Mouse (Mus musculus): ENCODE measurements around the gene Gabrr3. TPM values are rescaled to one million over a fixed set of nuclear protein-coding genes. Genes with fewer than 3 reads are reported as not detected.

Gabrr3 gene
- polyA plus RNA-seq (2016; fragmentation: Nextera tagmentation; extraction: Ambion mirVana) = not detected in 2 replicates

GRCm38 (mm10) chr16:59407032-59407431, at the start of gene Gabrr3:
TSS of gene Gabrr3 (plus strand) at chr16:59407332.
- Histone ChIP-seq H3K27me3 (ENCODE audit: insufficient read depth, poor library complexity, severe bottlenecking) (no peaks in the 10 kb centered on the region), H3K4me1 (no peaks in the 10 kb centered on the region), H3K36me3 (no peaks in the 10 kb centered on the region), H3K9me3 (no peaks in the 10 kb centered on the region), H3K4me3 (no peak within 1 kb of the TSS), H3K27ac (no peak within 1 kb of the TSS)
- no peak for DNase-seq (ENCODE audit: low spot score)
- WGBS = 69% methylated on average over 5 of the region's 5 CpGs

DNA sequence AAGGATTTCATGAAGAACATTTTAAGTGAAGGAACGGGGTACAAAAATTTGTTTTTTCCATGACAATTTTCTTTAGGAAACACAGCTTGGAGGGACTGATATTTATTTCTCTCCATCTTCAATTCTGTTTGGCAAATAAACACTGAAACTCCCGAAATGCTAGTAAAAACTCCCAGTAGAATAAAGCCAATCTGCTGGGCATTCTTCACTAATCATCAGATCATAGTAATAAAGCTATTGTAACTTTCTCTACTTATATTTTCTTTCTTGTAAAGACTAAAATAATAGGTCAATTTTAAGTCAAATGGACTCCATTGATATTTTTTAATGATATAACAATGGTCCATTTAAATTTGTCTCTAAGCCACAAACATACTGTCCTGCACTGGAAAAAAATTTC, 43.2 kb upstream of the Gabrr3 start, which contains the start of gene Olfr209:
TSS of gene Olfr209 (minus strand) at position 101 of the 400 bp plus-strand sequence.
- no peaks in the 10 kb centered on the region for H3K27me3 ChIP-seq (ENCODE audit: insufficient read depth, poor library complexity, severe bottlenecking)
- no peak within 1 kb of the TSS for H3K27ac ChIP-seq
- no peaks in the 10 kb centered on the region for H3K4me1 ChIP-seq
- no peaks in the 10 kb centered on the region for H3K36me3 ChIP-seq
- no peak within 1 kb of the TSS for H3K4me3 ChIP-seq
- H3K9me3 ChIP-seq = no peaks in the 10 kb centered on the region
- 66% methylated on average over 2 of the region's 2 CpGs for WGBS
- no peak for DNase-seq (ENCODE audit: low spot score)

DNA sequence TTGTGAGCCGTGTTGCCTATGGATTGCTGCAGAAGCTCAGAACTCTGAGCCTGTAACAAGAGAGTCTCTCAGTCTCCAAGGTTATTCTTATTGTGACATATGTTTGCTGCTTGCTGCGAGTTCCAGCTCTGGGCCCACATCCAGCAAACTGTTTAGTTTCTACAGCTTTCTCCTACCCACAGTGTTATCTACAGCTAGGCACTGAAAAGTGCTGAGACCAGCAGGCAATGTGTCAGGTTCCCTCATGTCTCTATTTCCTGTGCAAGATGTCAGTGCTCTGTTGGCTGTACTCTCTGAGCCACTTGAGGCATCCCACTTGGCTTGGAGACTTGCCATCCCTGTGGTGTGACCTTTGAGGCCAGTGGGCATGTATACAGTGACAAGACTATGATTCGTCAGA, 13.8 kb upstream of the Gabrr3 start:
- H3K4me3 ChIP-seq = no peak overlapping the region
- DNase-seq (ENCODE audit: low spot score) = no peak
- no peaks in the 10 kb centered on the region for H3K9me3 ChIP-seq
- H3K4me1 ChIP-seq = no peaks in the 10 kb centered on the region
- H3K27me3 ChIP-seq (ENCODE audit: insufficient read depth, poor library complexity, severe bottlenecking) = no peaks in the 10 kb centered on the region
- 64% methylated on average over 3 of the region's 3 CpGs for WGBS
- H3K36me3 ChIP-seq = no peaks in the 10 kb centered on the region
- H3K27ac ChIP-seq = no peak overlapping the region

- Histone ChIP-seq H3K4me1 (no peaks in the 10 kb centered on the region), H3K9me3 (no peaks in the 10 kb centered on the region), H3K27ac (no peak overlapping the region), H3K27me3 (ENCODE audit: insufficient read depth, poor library complexity, severe bottlenecking) (no peaks in the 10 kb centered on the region), H3K36me3 (no peaks in the 10 kb centered on the region), H3K4me3 (no peak overlapping the region)
- 74% methylated on average over 7 of the region's 7 CpGs for WGBS
- no peak for DNase-seq (ENCODE audit: low spot score)
Observed at GRCm38 (mm10) chr16:59401102-59401501, 6.0 kb upstream of the Gabrr3 start.

GRCm38 (mm10) chr16:59401985-59402384, 5.1 kb upstream of the Gabrr3 start:
- 65% methylated on average over 4 of the region's 4 CpGs for WGBS
- DNase-seq (ENCODE audit: low spot score) = no peak
- no peaks in the 10 kb centered on the region for H3K4me1 ChIP-seq
- no peaks in the 10 kb centered on the region for H3K9me3 ChIP-seq
- no peaks in the 10 kb centered on the region for H3K27me3 ChIP-seq (ENCODE audit: insufficient read depth, poor library complexity, severe bottlenecking)
- H3K27ac ChIP-seq = no peak overlapping the region
- no peak overlapping the region for H3K4me3 ChIP-seq
- no peaks in the 10 kb centered on the region for H3K36me3 ChIP-seq

GRCm38 (mm10) chr16:59403684-59404083, 3.4 kb upstream of the Gabrr3 start:
- no peaks in the 10 kb centered on the region for H3K4me1 ChIP-seq
- 15% methylated on average over 4 of the region's 4 CpGs for WGBS
- H3K9me3 ChIP-seq = no peaks in the 10 kb centered on the region
- DNase-seq (ENCODE audit: low spot score) = peak; percentile 70
- H3K36me3 ChIP-seq = no peaks in the 10 kb centered on the region
- no peak overlapping the region for H3K4me3 ChIP-seq
- H3K27ac ChIP-seq = no peak overlapping the region
- no peaks in the 10 kb centered on the region for H3K27me3 ChIP-seq (ENCODE audit: insufficient read depth, poor library complexity, severe bottlenecking)

GRCm38 (mm10) chr16:59404798-59405197, 2.3 kb upstream of the Gabrr3 start:
- Histone ChIP-seq H3K4me3 (no peak overlapping the region), H3K9me3 (no peaks in the 10 kb centered on the region), H3K4me1 (no peaks in the 10 kb centered on the region), H3K27me3 (ENCODE audit: insufficient read depth, poor library complexity, severe bottlenecking) (no peaks in the 10 kb centered on the region), H3K36me3 (no peaks in the 10 kb centered on the region), H3K27ac (no peak overlapping the region)
- 72% methylated on average over 9 of the region's 9 CpGs for WGBS
- peak; percentile 54 for DNase-seq (ENCODE audit: low spot score)

- H3K4me1 ChIP-seq = no peaks in the 10 kb centered on the region
- WGBS = 86% methylated on average over 15 of the region's 15 CpGs
- no peaks in the 10 kb centered on the region for H3K36me3 ChIP-seq
- no peaks in the 10 kb centered on the region for H3K9me3 ChIP-seq
- DNase-seq (ENCODE audit: low spot score) = peak; percentile 67
- H3K27me3 ChIP-seq (ENCODE audit: insufficient read depth, poor library complexity, severe bottlenecking) = no peaks in the 10 kb centered on the region
- H3K4me3 ChIP-seq = no peak overlapping the region
- H3K27ac ChIP-seq = no peak overlapping the region
Observed at GRCm38 (mm10) chr16:59409341-59409748, 2.2 kb downstream of the Gabrr3 start.

DNA sequence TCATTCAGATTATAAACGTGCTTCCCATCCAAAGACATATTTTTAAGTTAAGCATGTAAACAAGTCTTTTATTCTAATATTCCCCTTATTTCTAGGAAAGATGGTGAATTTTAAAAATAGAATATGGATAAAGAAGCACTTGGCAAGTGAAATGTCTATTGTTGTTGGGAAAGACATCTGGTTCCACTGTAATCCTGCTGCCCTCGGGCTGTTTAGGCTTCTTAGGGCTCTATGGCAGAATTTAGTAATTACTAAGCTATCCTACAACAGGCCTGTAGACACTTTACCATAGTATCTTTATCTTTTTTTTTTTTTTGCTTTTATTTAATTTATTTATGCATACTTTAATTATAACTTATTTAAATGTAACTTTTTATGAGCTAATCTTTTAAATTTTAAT, 2.7 kb downstream of the Gabrr3 start:
- WGBS = 70% methylated on average over 2 of the region's 2 CpGs
- Histone ChIP-seq H3K9me3 (no peaks in the 10 kb centered on the region), H3K4me3 (no peak overlapping the region), H3K27me3 (ENCODE audit: insufficient read depth, poor library complexity, severe bottlenecking) (no peaks in the 10 kb centered on the region), H3K27ac (no peak overlapping the region), H3K4me1 (no peaks in the 10 kb centered on the region), H3K36me3 (no peaks in the 10 kb centered on the region)
- no peak for DNase-seq (ENCODE audit: low spot score)

- 57% methylated on average over 4 of the region's 4 CpGs for WGBS
- DNase-seq (ENCODE audit: low spot score) = peak; percentile 14
Observed at GRCm38 (mm10) chr16:59413475-59413874, 6.3 kb downstream of the Gabrr3 start.

GRCm38 (mm10) chr16:59420237-59420866, 13.2 kb downstream of the Gabrr3 start:
- 57% methylated on average over 9 of the region's 9 CpGs for WGBS
- no peak overlapping the region for H3K4me3 ChIP-seq
- no peak overlapping the region for H3K27ac ChIP-seq
- H3K27me3 ChIP-seq (ENCODE audit: insufficient read depth, poor library complexity, severe bottlenecking) = no peaks in the 10 kb centered on the region
- H3K4me1 ChIP-seq = no peaks in the 10 kb centered on the region
- no peaks in the 10 kb centered on the region for H3K9me3 ChIP-seq
- no peaks in the 10 kb centered on the region for H3K36me3 ChIP-seq
- DNase-seq (ENCODE audit: low spot score) = peak; percentile 66

More at GRCm38 (mm10) chr16:59413475-59413874, 6.3 kb downstream of the Gabrr3 start:
- no peaks in the 10 kb centered on the region for H3K27me3 ChIP-seq (ENCODE audit: insufficient read depth, poor library complexity, severe bottlenecking)
- H3K4me1 ChIP-seq = no peaks in the 10 kb centered on the region
- H3K9me3 ChIP-seq = no peaks in the 10 kb centered on the region
- H3K27ac ChIP-seq = no peak overlapping the region
- no peaks in the 10 kb centered on the region for H3K36me3 ChIP-seq
- no peak overlapping the region for H3K4me3 ChIP-seq

DNA sequence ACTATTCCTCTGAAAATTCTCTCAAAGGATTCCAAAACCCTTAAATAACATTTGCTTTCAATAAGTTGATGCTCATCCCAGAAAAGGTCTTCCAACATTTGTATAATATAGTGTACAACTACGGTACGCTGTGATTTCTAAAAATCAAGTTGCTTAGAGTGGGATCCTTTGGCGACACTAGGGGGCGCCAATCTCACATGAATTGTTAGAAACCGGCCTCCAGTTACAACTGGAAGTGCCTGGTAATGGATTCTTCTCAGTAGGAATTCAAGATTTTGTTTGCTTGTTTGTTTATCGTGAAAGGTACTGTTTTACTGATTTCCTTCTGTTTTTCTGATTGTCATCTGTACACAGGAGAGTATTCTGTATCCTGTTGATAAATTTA, 13.7 kb downstream of the Gabrr3 start:
- Histone ChIP-seq H3K27me3 (ENCODE audit: insufficient read depth, poor library complexity, severe bottlenecking) (no peaks in the 10 kb centered on the region), H3K27ac (no peak overlapping the region), H3K9me3 (no peaks in the 10 kb centered on the region), H3K36me3 (no peaks in the 10 kb centered on the region), H3K4me3 (no peak overlapping the region), H3K4me1 (no peaks in the 10 kb centered on the region)
- 17% methylated on average over 6 of the region's 6 CpGs for WGBS
- DNase-seq (ENCODE audit: low spot score) = peak; percentile 79

DNA sequence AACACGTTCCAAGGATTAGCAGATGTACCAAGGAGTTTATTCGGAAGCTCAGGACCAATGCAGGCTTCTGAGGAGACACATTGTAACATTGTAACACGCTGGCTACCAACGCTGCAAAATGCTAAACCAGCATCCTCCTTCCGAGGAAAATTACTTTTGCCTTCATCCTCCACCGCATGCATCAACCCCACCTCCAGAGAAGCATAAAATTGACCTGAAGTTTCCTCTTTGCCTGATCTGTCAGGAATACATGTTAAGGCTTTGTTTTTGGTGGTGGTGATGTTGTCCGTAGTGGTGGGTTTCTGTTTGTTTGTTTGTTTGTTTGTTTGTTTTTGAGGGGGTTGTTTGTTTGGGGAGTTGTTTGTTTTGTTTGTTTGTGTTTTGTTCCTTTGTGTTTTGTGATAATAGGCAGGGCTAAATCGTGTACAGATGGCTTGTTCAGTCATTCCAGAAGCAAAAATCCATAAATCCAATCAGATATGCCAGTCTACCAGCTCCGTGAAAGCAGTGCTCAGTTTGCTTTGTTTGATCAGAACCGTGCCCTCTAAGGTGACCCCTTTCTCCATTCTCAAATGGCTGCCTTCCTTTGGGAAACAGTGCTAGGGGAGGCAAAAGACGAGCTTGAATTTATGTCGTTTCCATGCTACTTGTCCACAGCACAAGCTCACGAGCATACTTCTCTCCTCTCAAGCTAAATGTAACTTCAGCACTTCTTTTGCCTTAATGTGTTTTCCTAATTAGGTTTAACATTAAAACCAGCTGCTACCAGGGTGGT, 14.6 kb downstream of the Gabrr3 start:
- H3K27me3 ChIP-seq (ENCODE audit: insufficient read depth, poor library complexity, severe bottlenecking) = no peaks in the 10 kb centered on the region
- WGBS = 68% methylated on average over 13 of the region's 13 CpGs
- no peaks in the 10 kb centered on the region for H3K9me3 ChIP-seq
- DNase-seq (ENCODE audit: low spot score) = peak; percentile 52
- no peak overlapping the region for H3K27ac ChIP-seq
- no peaks in the 10 kb centered on the region for H3K36me3 ChIP-seq
- no peaks in the 10 kb centered on the region for H3K4me1 ChIP-seq
- H3K4me3 ChIP-seq = no peak overlapping the region

Measured in heart, embryonic 10.5 days (tissue).